Mouse (Mus musculus) liver, embryonic 14.5 days (tissue): ENCODE results near the gene Mcl1.

Experiments
- CTCF ChIP-seq: IDR thresholded peaks from 2 replicates; pipeline ENCODE4 v1.5.1; 2016; ENCODE audit warnings: antibody characterized with exemption, low read depth, control low read depth
- EP300 ChIP-seq: IDR thresholded peaks from 2 replicates; pipeline ENCODE4 v1.6.1; 2016; ENCODE audit warnings: antibody characterized with exemption, low read depth

DNA sequence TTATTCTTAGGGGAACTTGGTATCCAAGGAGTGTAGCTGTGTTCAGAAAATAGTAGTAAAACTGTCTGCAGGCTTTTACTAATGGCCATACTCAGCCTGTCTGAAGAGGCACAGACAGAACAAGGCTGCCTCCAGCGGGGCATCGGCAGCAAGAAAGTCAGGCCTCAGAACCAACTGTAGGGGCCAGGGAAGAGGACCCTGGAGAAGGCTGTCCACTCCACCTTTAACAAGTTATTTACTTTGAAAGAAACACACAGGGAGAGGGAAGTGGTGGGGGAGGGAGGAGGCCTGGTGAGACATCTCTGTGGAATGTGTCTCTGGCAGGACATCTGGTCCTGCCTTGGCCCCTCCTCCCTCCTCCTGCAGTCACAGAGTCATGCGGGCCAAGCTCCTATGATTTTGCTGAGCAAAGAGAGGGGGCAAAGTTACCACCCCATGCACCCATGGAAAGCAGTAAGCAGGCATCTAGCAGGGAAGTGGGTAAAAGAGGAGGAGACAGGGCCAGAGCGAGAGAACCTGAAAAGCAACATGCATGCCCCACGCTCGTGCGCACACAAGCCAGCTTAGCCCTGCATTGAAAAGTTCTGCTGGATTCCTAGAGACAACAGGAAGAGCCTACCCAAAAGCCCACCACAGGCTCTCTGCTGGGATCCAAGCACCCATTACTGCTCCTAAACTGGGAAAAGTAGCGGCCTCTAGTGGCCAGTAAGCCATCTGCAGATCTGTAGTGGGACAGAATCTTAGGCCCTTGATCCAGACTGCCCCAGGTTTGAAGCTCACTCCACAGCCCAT is 16.9 kb downstream of the Mcl1 start:
- TF ChIP-seq EP300 = no peak
- TF ChIP-seq CTCF = peak; percentile 96
